Mouse (Mus musculus) kidney, embryonic 16.5 days (tissue): Measurements from ENCODE around the gene Olfr1054. TPM values are rescaled to one million over a fixed set of nuclear protein-coding genes. Genes with fewer than 3 reads are reported as not detected.
"Not testable (repeated sequence)": the region's sequence is repeated elsewhere in the genome, so short reads cannot be mapped to it uniquely, and the experiment has no call there.

ENCODE experiments used
- ATAC-seq: fragments of 200-750 bp; cut with Nextera tagmentation; 2 replicates; pipeline ENCODE4 v1.8.0; 2017; ENCODE audit warnings: moderate TSS enrichment; ENCODE audit not compliant: low FRiP score, low TSS enrichment
- H3K27ac ChIP-seq: fragments of 300-500 bp; sonication (generic); 2 replicates; pipeline ENCODE4 v1.5.1; 2014; ENCODE audit warnings: low read length
- H3K27me3 ChIP-seq: fragments of 300-500 bp; sonication (generic); 2 replicates; pipeline ENCODE4 v1.6.1; 2014; ENCODE audit warnings: low read length, control low read depth, mixed read lengths; ENCODE audit not compliant: insufficient read depth
- H3K36me3 ChIP-seq: fragments of 300-500 bp; sonication (generic); 2 replicates; pipeline ENCODE4 v1.6.1; 2014; ENCODE audit warnings: low read length, control low read depth, mixed read lengths; ENCODE audit not compliant: insufficient read depth
- H3K4me1 ChIP-seq: fragments of 300-500 bp; sonication (generic); 2 replicates; pipeline ENCODE4 v1.6.1; 2014; ENCODE audit warnings: low read length, control low read depth, mixed read lengths; ENCODE audit not compliant: insufficient read depth
- H3K4me2 ChIP-seq: fragments of 300-500 bp; sonication (generic); replicated peaks from 2 replicates; pipeline ENCODE4 v1.6.1; 2014; ENCODE audit warnings: low read depth, low read length
- H3K4me3 ChIP-seq: fragments of 300-500 bp; sonication (generic); 2 replicates; pipeline ENCODE4 v1.5.1; 2014; ENCODE audit warnings: mild to moderate bottlenecking, low read length
- H3K9ac ChIP-seq: fragments of 300-500 bp; sonication (generic); replicated peaks from 2 replicates; pipeline ENCODE4 v1.6.1; 2014; ENCODE audit warnings: low read length
- H3K9me3 ChIP-seq: fragments of 300-500 bp; sonication (generic); 2 replicates; pipeline ENCODE4 v1.6.1; 2016; ENCODE audit warnings: low read length, control low read depth
- WGBS: fragments of 180-500 bp; shearing (Covaris S2); extraction: QIAGEN DNeasy Blood & Tissue Kit; methylation state at CpG from one replicate; pipeline ENCODE4 v1.1.7; 2014; 5-methylcytosine and 5-hydroxymethylcytosine counted together
- polyA plus RNA-seq: library from polyadenylated mRNA; unstranded; fragments of >200 nt; fragmentation: Nextera tagmentation; extraction: Ambion mirVana; gene quantifications from 2 replicates; pipeline ENCODE4 v1.2.1, GENCODE M21; 2015

The Olfr1054 gene
- not detected in 2 replicates for polyA plus RNA-seq

GRCm38 (mm10) chr2:86335333-86335732 lies at the start of gene Olfr1054:
Olfr1054 (minus strand) TSS chr2:86335433.
- no peak for ATAC-seq
- Histone ChIP-seq H3K9me3 (no peaks in the 10 kb centered on the region), H3K27me3 (no peaks in the 10 kb centered on the region), H3K4me3 (no peak within 1 kb of the TSS), H3K4me1 (no peaks in the 10 kb centered on the region), H3K36me3 (no peaks in the 10 kb centered on the region), H3K4me2 (no peak within 1 kb of the TSS), H3K27ac (no peak within 1 kb of the TSS), H3K9ac (no peak within 1 kb of the TSS)
- 86% methylated on average over 3 of the region's 3 CpGs for WGBS

GRCm38 (mm10) chr2:86378293-86378692 lies 43.1 kb upstream of the Olfr1054 start, which contains the start of gene Olfr1057:
Olfr1057 (minus strand) TSS chr2:86378393.
- H3K9ac ChIP-seq = no peak within 1 kb of the TSS
- H3K27ac ChIP-seq = no peak within 1 kb of the TSS
- no peaks in the 10 kb centered on the region for H3K27me3 ChIP-seq
- ATAC-seq = no peak
- no peaks in the 10 kb centered on the region for H3K36me3 ChIP-seq
- no peak within 1 kb of the TSS for H3K4me2 ChIP-seq
- no peak within 1 kb of the TSS for H3K4me3 ChIP-seq
- no peaks in the 10 kb centered on the region for H3K4me1 ChIP-seq
- H3K9me3 ChIP-seq = no peaks in the 10 kb centered on the region

- no CpG with 5 or more reads among the region's 6 CpGs for WGBS
- H3K4me1 ChIP-seq, H3K9me3 ChIP-seq, H3K27ac ChIP-seq, H3K4me2 ChIP-seq, ATAC-seq, H3K36me3 ChIP-seq, H3K4me3 ChIP-seq, H3K9ac ChIP-seq, H3K27me3 ChIP-seq: not testable (repeated sequence)
Observed at GRCm38 (mm10) chr2:86366342-86366741, 31.1 kb upstream of the Olfr1054 start.

GRCm38 (mm10) chr2:86362369-86362768 lies 27.1 kb upstream of the Olfr1054 start, which contains the start of gene Olfr1056:
Olfr1056 (minus strand) TSS chr2:86362469.
- Histone ChIP-seq H3K9ac (no peak within 1 kb of the TSS), H3K4me1 (no peaks in the 10 kb centered on the region), H3K4me3 (no peak within 1 kb of the TSS), H3K27me3 (no peaks in the 10 kb centered on the region), H3K36me3 (no peaks in the 10 kb centered on the region), H3K27ac (no peak within 1 kb of the TSS), H3K9me3 (no peaks in the 10 kb centered on the region), H3K4me2 (no peak within 1 kb of the TSS)
- ATAC-seq = no peak

- not testable (repeated sequence) for H3K27me3 ChIP-seq, H3K27ac ChIP-seq, H3K4me3 ChIP-seq, H3K9me3 ChIP-seq, H3K36me3 ChIP-seq, ATAC-seq, H3K4me1 ChIP-seq, H3K4me2 ChIP-seq, H3K9ac ChIP-seq
- WGBS = 97% methylated on average over 1 of the region's 1 CpGs
Observed at GRCm38 (mm10) chr2:86351751-86352150, 16.5 kb upstream of the Olfr1054 start.

- Histone ChIP-seq H3K27ac (no peak within 1 kb of the TSS), H3K27me3 (no peaks in the 10 kb centered on the region), H3K36me3 (no peaks in the 10 kb centered on the region), H3K9me3 (no peaks in the 10 kb centered on the region), H3K4me2 (no peak within 1 kb of the TSS), H3K4me3 (no peak within 1 kb of the TSS), H3K9ac (no peak within 1 kb of the TSS), H3K4me1 (no peaks in the 10 kb centered on the region)
- no peak for ATAC-seq
- 75% methylated on average over 5 of the region's 5 CpGs for WGBS
Observed at GRCm38 (mm10) chr2:86350184-86350583, 15.0 kb upstream of the Olfr1054 start, which contains the start of gene Olfr1055. Olfr1055 (minus strand) TSS chr2:86350284.

GRCm38 (mm10) chr2:86315184-86315583 lies 20.0 kb downstream of the Olfr1054 start, which contains the start of gene Olfr1053:
Olfr1053 (minus strand) TSS chr2:86315284.
- ATAC-seq = no peak
- H3K9ac ChIP-seq = no peak within 1 kb of the TSS
- H3K4me2 ChIP-seq = no peak within 1 kb of the TSS
- H3K27me3 ChIP-seq = no peaks in the 10 kb centered on the region
- H3K4me3 ChIP-seq = no peak within 1 kb of the TSS
- H3K27ac ChIP-seq = no peak within 1 kb of the TSS
- no peaks in the 10 kb centered on the region for H3K36me3 ChIP-seq
- H3K4me1 ChIP-seq = no peaks in the 10 kb centered on the region
- 56% methylated on average over 3 of the region's 3 CpGs for WGBS
- H3K9me3 ChIP-seq = no peaks in the 10 kb centered on the region

GRCm38 (mm10) chr2:86292155-86292554 lies 43.1 kb downstream of the Olfr1054 start, which contains the start of gene Olfr1052:
Olfr1052 (plus strand) TSS chr2:86292455.
- Histone ChIP-seq H3K27me3 (no peaks in the 10 kb centered on the region), H3K9ac (no peak within 1 kb of the TSS), H3K36me3 (no peaks in the 10 kb centered on the region), H3K27ac (no peak within 1 kb of the TSS), H3K9me3 (no peaks in the 10 kb centered on the region), H3K4me3 (no peak within 1 kb of the TSS), H3K4me2 (no peak within 1 kb of the TSS), H3K4me1 (no peaks in the 10 kb centered on the region)
- no peak for ATAC-seq

Other genes starting within 250 kb of the Olfr1054 start
- not detected in 2 replicates for gene Olfr1037, start 248.0 kb downstream of the Olfr1054 start, polyA plus RNA-seq
- not detected in 2 replicates for gene Olfr1039, start 199.5 kb downstream of the Olfr1054 start, polyA plus RNA-seq
- gene Olfr1040, start 188.7 kb downstream of the Olfr1054 start, polyA plus RNA-seq = not detected in 2 replicates
- gene Olfr1042, start 173.6 kb downstream of the Olfr1054 start, polyA plus RNA-seq = not detected in 2 replicates
- gene Olfr1043, start 167.9 kb downstream of the Olfr1054 start, polyA plus RNA-seq = not detected in 2 replicates
- not detected in 2 replicates for gene Olfr1044, start 157.6 kb downstream of the Olfr1054 start, polyA plus RNA-seq
- not detected in 2 replicates for gene Olfr52, start 149.8 kb downstream of the Olfr1054 start, polyA plus RNA-seq
- gene Olfr1045, start 132.4 kb downstream of the Olfr1054 start, polyA plus RNA-seq = not detected in 2 replicates
- not detected in 2 replicates for gene Olfr1046, start 116.1 kb downstream of the Olfr1054 start, polyA plus RNA-seq
- not detected in 2 replicates for gene Olfr1047, start 104.0 kb downstream of the Olfr1054 start, polyA plus RNA-seq
- not detected in 2 replicates for gene Olfr1048, start 95.1 kb downstream of the Olfr1054 start, polyA plus RNA-seq
- gene Olfr1049, start 77.1 kb downstream of the Olfr1054 start, polyA plus RNA-seq = not detected in 2 replicates
- gene Olfr1051, start 56.3 kb downstream of the Olfr1054 start, polyA plus RNA-seq = not detected in 2 replicates
- gene Olfr1052, start 43.0 kb downstream of the Olfr1054 start, polyA plus RNA-seq = not detected in 2 replicates
- not detected in 2 replicates for gene Olfr1053, start 20.1 kb downstream of the Olfr1054 start, polyA plus RNA-seq
- gene Olfr1055, start 14.9 kb upstream of the Olfr1054 start, polyA plus RNA-seq = not detected in 2 replicates
- gene Olfr1056, start 27.0 kb upstream of the Olfr1054 start, polyA plus RNA-seq = not detected in 2 replicates
- not detected in 2 replicates for gene Olfr1057, start 43.0 kb upstream of the Olfr1054 start, polyA plus RNA-seq
- not detected in 2 replicates for gene Olfr1058, start 53.1 kb upstream of the Olfr1054 start, polyA plus RNA-seq
- not detected in 2 replicates for gene Olfr1061, start 78.6 kb upstream of the Olfr1054 start, polyA plus RNA-seq
- gene Olfr1062, start 91.3 kb upstream of the Olfr1054 start, polyA plus RNA-seq = not detected in 2 replicates
- not detected in 2 replicates for gene Olfr1065, start 115.2 kb upstream of the Olfr1054 start, polyA plus RNA-seq
- not detected in 2 replicates for gene Olfr1066, start 120.8 kb upstream of the Olfr1054 start, polyA plus RNA-seq
- gene Olfr228, start 152.0 kb upstream of the Olfr1054 start, polyA plus RNA-seq = not detected in 2 replicates
- gene Olfr1076, start 173.0 kb upstream of the Olfr1054 start, polyA plus RNA-seq = not detected in 2 replicates
- not detected in 2 replicates for gene Olfr1079, start 207.0 kb upstream of the Olfr1054 start, polyA plus RNA-seq
- gene Olfr1080, start 222.8 kb upstream of the Olfr1054 start, polyA plus RNA-seq = not detected in 2 replicates